ENCODE assay signal across 17 mouse cellular contexts in the genomic region with DNA sequence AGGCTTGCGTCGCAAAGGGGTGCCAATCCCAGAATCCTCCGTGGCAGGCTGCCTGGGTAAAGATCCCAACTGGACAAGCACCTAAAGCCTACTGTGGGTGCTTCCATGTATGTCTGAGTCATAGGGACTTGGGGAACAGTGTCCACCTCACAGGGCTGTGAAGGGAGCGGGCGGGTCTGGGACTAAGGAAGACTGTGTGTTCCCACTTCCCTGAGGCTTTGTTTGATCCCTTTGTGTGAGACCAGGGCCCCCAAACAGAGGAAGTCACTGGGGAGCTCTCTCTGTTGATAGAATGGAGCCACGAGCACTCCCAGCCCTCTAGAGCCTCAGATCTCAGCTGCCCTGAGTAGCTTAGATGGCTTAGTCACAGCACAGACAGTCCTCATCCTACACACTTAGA. TPM values are rescaled to one million over a fixed set of nuclear protein-coding genes. Genes with fewer than 3 reads are reported as not detected.
DNase-seq lines count a peak whose midpoint lies in the region; ATAC-seq and TF ChIP-seq lines count a peak whose summit lies in the region.
"Had no signal": no experiment of that assay in that cellular context is flagged by ENCODE, and none has a peak within 500 bp of the region (broad histone marks: within the 10 kb centered on the region; RNA-seq: fewer than 3 reads in every experiment).

No protein-coding gene starts in this region.

- TF ChIP-seq CTCF in heart, adult 2 months (IDR thresholded peaks at IDR 0.05): no peak
- TF ChIP-seq CTCF in kidney, adult 2 months (conservative IDR thresholded peaks at IDR 0.05; ENCODE audit: insufficient read depth, insufficient read length, low read depth, low read length): no peak

- no peaks in the 10 kb centered on the region for H3K9me3 ChIP-seq in kidney, embryonic 15.5 days (replicated peaks)
- H3K9me3 ChIP-seq in embryonic facial prominence, embryonic 10.5 days: no peaks in the 10 kb centered on the region
- H3K9me3 ChIP-seq: embryonic facial prominence, embryonic 12.5 days; megakaryocyte, embryonic 14.5 days had no signal

- peaks cover 10% of the 10 kb centered on the region for H3K79me2 ChIP-seq in heart, adult 2 months (replicated peaks; ENCODE audit: control insufficient read depth, insufficient read depth, low read length)

- H3K9ac ChIP-seq in heart, adult 2 months (ENCODE audit: low read depth, low read length): 0 out of 2 replicates have a peak overlapping the region, but pooled peaks have one; percentile 12
- H3K9ac ChIP-seq in kidney, embryonic 15.5 days: no peak overlapping the region
- H3K9ac ChIP-seq: embryonic facial prominence, embryonic 12.5 days; liver, embryonic 14.5 days had no signal

- peaks cover 5% of the 10 kb centered on the region for H3K36me3 ChIP-seq in heart, adult 2 months (ENCODE audit: control insufficient read depth, insufficient read depth, low read length)
- peaks cover 36% of the 10 kb centered on the region for H3K36me3 ChIP-seq in kidney, embryonic 15.5 days
- H3K36me3 ChIP-seq in kidney, adult 2 months (ENCODE audit: control insufficient read depth, insufficient read depth, low read length): no peaks in the 10 kb centered on the region
- peaks cover 42% of the 10 kb centered on the region for H3K36me3 ChIP-seq in embryonic facial prominence, embryonic 10.5 days (replicated peaks)

- peak overlapping the region; percentile 100 for H3K27ac ChIP-seq in heart, adult 2 months
- H3K27ac ChIP-seq in kidney, embryonic 15.5 days: no peak overlapping the region
- no peak overlapping the region for H3K27ac ChIP-seq in kidney, adult 2 months (ENCODE audit: insufficient read depth, low read depth, low read length)
- 0 out of 2 replicates have a peak overlapping the region, but pooled peaks have one; percentile 2 for H3K27ac ChIP-seq in embryonic facial prominence, embryonic 10.5 days (replicated peaks)
- H3K27ac ChIP-seq: embryonic facial prominence, embryonic 12.5 days; hindbrain, postnatal 0 days; left cerebral cortex, adult 2 months; liver, embryonic 14.5 days had no signal

- 43% methylated on average over 6 of the region's 6 CpGs for WGBS in heart, adult 2 months
- WGBS in kidney, embryonic 15.5 days: 87% methylated on average over 6 of the region's 6 CpGs
- 79% methylated on average over 6 of the region's 6 CpGs for WGBS in kidney, adult 2 months
- 80% methylated on average over 6 of the region's 6 CpGs for WGBS in embryonic facial prominence, embryonic 10.5 days

- H3K4me2 ChIP-seq in kidney, embryonic 15.5 days: 0 out of 2 replicates have a peak overlapping the region, but pooled peaks have one; percentile 81

- 0 out of 2 replicates have a peak, but pooled peaks have one; percentile 21 for TF ChIP-seq POLR2A in heart, adult 2 months (IDR thresholded peaks at IDR 0.05; ENCODE audit: insufficient read depth, low read depth, low read length)
- TF ChIP-seq POLR2A in kidney, adult 2 months (IDR thresholded peaks at IDR 0.05; ENCODE audit: low read depth, low read length): no peak

- intact Hi-C loops in heart, adult 2 months (cut with DNase I): no loop called here
- intact Hi-C loops in heart, postnatal 10 days (cut with DNase I): no loop called here

- DNase-seq in heart, adult 2 months: no peak
- no peak for DNase-seq in heart, postnatal 10 days
- DNase-seq in kidney, adult 2 months: no peak
- no peak for DNase-seq in embryonic facial prominence, embryonic 10.5 days (ENCODE audit: low spot score)
- DNase-seq in lung, postnatal 36 days: peak; percentile 65
- no peak for DNase-seq in liver
- DNase-seq: cerebellum, adult 11-12 months; cerebellum, postnatal 36 days; kidney, adult 9 months; thymus, postnatal 25 days had no signal

- H3K4me1 ChIP-seq in heart, adult 2 months (ENCODE audit: control insufficient read depth, insufficient read depth, low read length): peaks cover 21% of the 10 kb centered on the region
- H3K4me1 ChIP-seq in kidney, embryonic 15.5 days: peaks cover 52% of the 10 kb centered on the region
- peaks cover 9% of the 10 kb centered on the region for H3K4me1 ChIP-seq in kidney, adult 2 months (ENCODE audit: control insufficient read depth, insufficient read depth, low read length)
- peaks cover 72% of the 10 kb centered on the region for H3K4me1 ChIP-seq in embryonic facial prominence, embryonic 10.5 days

- H3K27me3 ChIP-seq in heart, adult 2 months (ENCODE audit: control insufficient read depth, insufficient read depth, low read length): no peaks in the 10 kb centered on the region
- no peaks in the 10 kb centered on the region for H3K27me3 ChIP-seq in kidney, embryonic 15.5 days
- no peaks in the 10 kb centered on the region for H3K27me3 ChIP-seq in kidney, adult 2 months (replicated peaks; ENCODE audit: control insufficient read depth, insufficient read depth, low read length)
- peaks cover 49% of the 10 kb centered on the region for H3K27me3 ChIP-seq in embryonic facial prominence, embryonic 10.5 days (replicated peaks; ENCODE audit: low read depth, poor library complexity, severe bottlenecking)
- H3K27me3 ChIP-seq: embryonic facial prominence, embryonic 12.5 days; Patski had no signal

- TF ChIP-seq EP300 in heart, adult 2 months (IDR thresholded peaks at IDR 0.05; ENCODE audit: insufficient read depth, low read depth, low read length): no peak

- no peak for ATAC-seq in kidney, embryonic 15.5 days (replicated peaks; ENCODE audit: low FRiP score)
- ATAC-seq: hindbrain, postnatal 0 days; Patski had no signal

- peak overlapping the region; percentile 99; the same call in 1 of the 2 replicates for H3K4me3 ChIP-seq in heart, adult 2 months
- H3K4me3 ChIP-seq in kidney, embryonic 15.5 days (replicated peaks): no peak overlapping the region
- H3K4me3 ChIP-seq in kidney, adult 2 months (ENCODE audit: insufficient read depth, low read depth, low read length): no peak overlapping the region
- no peak overlapping the region for H3K4me3 ChIP-seq in embryonic facial prominence, embryonic 10.5 days
- H3K4me3 ChIP-seq: embryonic facial prominence, embryonic 12.5 days; left cerebral cortex, adult 2 months; megakaryocyte, embryonic 14.5 days had no signal

RNA-seq across cellular contexts. Expression of gene Col4a1, which starts 3.5 kb away (rescaled TPM):
- 100 to 1,000 TPM; 221 to 311 TPM for total RNA-seq in heart, adult 2 months (2021)
- polyA plus RNA-seq in heart, adult 2 months (2012; rRNA removed): 258 and 384 TPM in 2 replicates
- 1,000 to 10,000 TPM; 1,260 to 1,378 TPM for total RNA-seq in heart, postnatal 10 days (2021)
- 297 and 335 TPM in 2 replicates for polyA plus RNA-seq in kidney, embryonic 15.5 days (2015; fragmentation: Nextera tagmentation; extraction: Ambion mirVana)
- 216 and 304 TPM in 2 replicates for polyA plus RNA-seq in kidney, adult 2 months (2012; rRNA removed)
- polyA plus RNA-seq in embryonic facial prominence, embryonic 10.5 days (2016; fragmentation: Nextera tagmentation; extraction: Ambion mirVana): 128 and 138 TPM in 2 replicates

RNA-seq across cellular contexts. Expression of gene Col4a2, which starts 3.5 kb away (rescaled TPM):
- total RNA-seq in heart, adult 2 months (2021): 100 to 1,000 TPM; 139 to 172 TPM
- 104 and 139 TPM in 2 replicates for polyA plus RNA-seq in heart, adult 2 months (2012; rRNA removed)
- 100 to 1,000 TPM; 697 to 713 TPM for total RNA-seq in heart, postnatal 10 days (2021)
- polyA plus RNA-seq in kidney, embryonic 15.5 days (2015; fragmentation: Nextera tagmentation; extraction: Ambion mirVana): 108 and 116 TPM in 2 replicates
- polyA plus RNA-seq in kidney, adult 2 months (2012; rRNA removed): 75.6 and 83.5 TPM in 2 replicates
- 51.8 and 54.7 TPM in 2 replicates for polyA plus RNA-seq in embryonic facial prominence, embryonic 10.5 days (2016; fragmentation: Nextera tagmentation; extraction: Ambion mirVana)

Comparison
In these comparisons a context has a peak if more than half of its experiments do, and no peak if none do; other contexts are left out.
1. H3K27ac ChIP-seq: peak in heart, adult 2 months (single experiment) and embryonic facial prominence, embryonic 10.5 days (single experiment); none in kidney, embryonic 15.5 days (single experiment) and kidney, adult 2 months (single experiment).